Mouse (Mus musculus): Measurements from ENCODE around the gene Alms1.

- TF ChIP-seq POLR2A (IDR thresholded peaks at IDR 0.05; ENCODE audit: control insufficient read depth in 1 of 2, insufficient read depth in 1 of 2, low read depth in 1 of 2, low read length in 2 of 2, poor library complexity in 1 of 2) (no peak), MAX (IDR thresholded peaks at IDR 0.05; ENCODE audit: low read length) (no peak), CTCF (IDR thresholded peaks at IDR 0.05 in 2 of 3, conservative IDR thresholded peaks at IDR 0.05 in 1 of 3; ENCODE audit: control insufficient read depth in 1 of 3, insufficient read depth in 1 of 3, low read depth in 2 of 3, low read length in 3 of 3, poor library complexity in 1 of 3, severe bottlenecking in 1 of 3) (no peak), NRF1 (IDR thresholded peaks at IDR 0.05; ENCODE audit: insufficient read depth, low read depth, low read length, poor library complexity, severe bottlenecking) (no peak), USF2 (IDR thresholded peaks at IDR 0.05; ENCODE audit: borderline replicate concordance in 1 of 2, insufficient read depth in 1 of 2, low read depth in 1 of 2, low read length in 2 of 2) (no peak), USF1 (IDR thresholded peaks at IDR 0.05; ENCODE audit: low read depth, low read length) (no peak), POLR2AphosphoS5 (IDR thresholded peaks at IDR 0.05; ENCODE audit: borderline replicate concordance, low read depth, low read length) (no peak), POLR2AphosphoS2 (IDR thresholded peaks at IDR 0.05; ENCODE audit: low read length) (no peak), E2F4 (IDR thresholded peaks at IDR 0.05; ENCODE audit: borderline replicate concordance, low read depth, low read length) (no peak), MAFK (IDR thresholded peaks at IDR 0.05; ENCODE audit: borderline replicate concordance, low read depth, low read length) (no peak), JUND (IDR thresholded peaks at IDR 0.05; ENCODE audit: low read depth, low read length) (no peak), SIN3A (IDR thresholded peaks at IDR 0.05; ENCODE audit: low read length) (no peak), BHLHE40 (IDR thresholded peaks at IDR 0.05; ENCODE audit: borderline replicate concordance, low read depth, low read length) (no peak), EP300 (IDR thresholded peaks at IDR 0.05; ENCODE audit: low read depth in 1 of 2, low read length in 2 of 2) (no peak)
Measured at GRCm38 (mm10) chr6:85572816-85573215, 14.5 kb upstream of the Alms1 start.
